Mouse (Mus musculus) spleen, postnatal 14 days (tissue): ENCODE measurements at regions not wholly inside any gene's neighbourhood (a gene's known extent, or its start where the extent isn't known, plus 50 kb on each side); places are given as distances from the start of the nearest gene placed in this dataset.
"Not testable (repeated sequence)": the region's sequence is repeated elsewhere in the genome, so short reads cannot be mapped to it uniquely, and the experiment has no call there.

ENCODE experiments used
- DNase-seq, 2 experiments: peaks; one replicate each; pipeline ENCODE4 v3.0.0; 2021 to 2022; ENCODE audit warnings: low spot score in 2 of 2

GRCm38 (mm10) chr3:60798862-60799261 lies 203.7 kb upstream of the P2ry1 start:
- DNase-seq, result no peak

GRCm38 (mm10) chr3:60804711-60805293 lies 197.8 kb upstream of the P2ry1 start:
- no peak for DNase-seq

- DNase-seq, result no peak
These were observed 190.7 kb upstream of the P2ry1 start for GRCm38 (mm10) chr3:60811924-60812323.

GRCm38 (mm10) chr3:60813485-60813884 lies 189.1 kb upstream of the P2ry1 start:
- no peak for DNase-seq

- DNase-seq, result no peak
These were observed 182.8 kb upstream of the P2ry1 start for GRCm38 (mm10) chr3:60819684-60820281.

- no peak for DNase-seq
These were observed 181.1 kb upstream of the P2ry1 start for GRCm38 (mm10) chr3:60821463-60821862.

GRCm38 (mm10) chr3:60826759-60827158 lies 175.8 kb upstream of the P2ry1 start:
- no peak for DNase-seq

GRCm38 (mm10) chr3:60832385-60832784 lies 170.2 kb upstream of the P2ry1 start:
- DNase-seq, result no peak

GRCm38 (mm10) chr3:60841895-60842294 lies 160.7 kb upstream of the P2ry1 start:
- no peak for DNase-seq

- DNase-seq, result no peak
These were observed 157.3 kb upstream of the P2ry1 start for GRCm38 (mm10) chr3:60845293-60845692.

- no peak for DNase-seq
These were observed 154.2 kb upstream of the P2ry1 start for GRCm38 (mm10) chr3:60848437-60848836.

GRCm38 (mm10) chr3:60853773-60854172 lies 148.8 kb upstream of the P2ry1 start:
- no peak for DNase-seq

GRCm38 (mm10) chr3:60855734-60856133 lies 146.9 kb upstream of the P2ry1 start:
- DNase-seq, result no peak

GRCm38 (mm10) chr3:60858474-60859118 lies 144.0 kb upstream of the P2ry1 start:
- DNase-seq, result no peak

- DNase-seq, result no peak
These were observed 143.5 kb upstream of the P2ry1 start for GRCm38 (mm10) chr3:60859119-60859515.

- not testable (repeated sequence) for DNase-seq
These were observed 125.7 kb upstream of the P2ry1 start for GRCm38 (mm10) chr3:60876858-60877257.

- no peak for DNase-seq
These were observed 123.7 kb upstream of the P2ry1 start for GRCm38 (mm10) chr3:60878880-60879279.

GRCm38 (mm10) chr3:60884027-60884426 lies 118.6 kb upstream of the P2ry1 start:
- no peak for DNase-seq

- no peak for DNase-seq
These were observed 113.3 kb upstream of the P2ry1 start for GRCm38 (mm10) chr3:60889191-60889861.

- no peak for DNase-seq
These were observed 104.8 kb upstream of the P2ry1 start for GRCm38 (mm10) chr3:60897628-60898269.

GRCm38 (mm10) chr3:60898720-60899119 lies 103.9 kb upstream of the P2ry1 start:
- no peak for DNase-seq

- no peak for DNase-seq
These were observed 101.0 kb upstream of the P2ry1 start for GRCm38 (mm10) chr3:60901571-60901970.
